Mouse (Mus musculus): ENCODE data around the gene Ptpn1.

The Ptpn1 gene

DNA sequence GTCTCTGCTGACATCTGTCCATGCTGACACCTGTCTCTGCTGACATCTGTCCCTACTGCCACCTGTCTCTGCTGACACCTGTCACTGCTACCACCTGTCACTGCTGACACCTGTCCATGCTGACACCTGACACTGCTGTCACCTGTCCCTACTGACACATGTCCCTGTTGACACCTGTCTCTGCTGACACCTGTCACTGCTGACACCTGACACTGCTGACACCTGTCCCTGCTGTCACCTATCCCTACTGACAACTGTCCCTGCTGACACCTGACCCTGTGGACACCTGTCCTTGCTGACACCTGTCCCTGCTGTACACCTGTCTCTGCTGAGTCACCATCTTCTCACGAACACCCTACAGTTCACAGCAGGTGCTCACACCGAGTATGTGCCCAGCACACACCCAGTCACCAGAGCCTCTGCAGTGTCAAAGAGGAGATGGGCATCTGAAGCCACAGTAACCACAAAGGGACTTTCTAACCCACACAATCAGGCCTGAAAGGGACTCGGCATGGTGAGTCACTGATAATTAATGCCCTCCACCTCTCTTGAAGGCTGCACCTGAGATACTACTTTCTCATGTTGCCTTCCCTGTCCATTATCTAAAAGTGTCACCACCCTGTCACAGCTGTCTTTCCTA, 92.0 kb downstream of the Ptpn1 start:
- no peak for DNase-seq

DNA sequence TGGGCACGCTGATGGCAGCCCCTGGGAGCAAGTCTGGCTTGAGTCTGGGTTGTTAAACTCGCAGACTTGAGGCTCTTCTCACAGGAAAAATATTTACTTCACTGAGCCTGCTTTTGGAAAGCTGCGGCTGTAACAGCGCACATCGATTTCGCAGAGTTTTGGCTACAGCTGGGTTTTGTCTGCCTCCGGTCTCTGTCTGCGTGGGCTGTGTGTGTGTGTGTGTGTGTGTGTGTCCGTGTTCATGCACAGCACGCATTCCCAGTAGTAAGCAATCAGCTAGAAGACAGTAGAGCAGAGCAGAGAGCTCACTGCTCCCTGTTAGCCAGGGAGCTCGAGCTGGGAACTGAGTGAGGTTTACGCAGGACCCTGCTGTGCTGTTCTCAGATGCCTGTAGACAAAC, 93.3 kb downstream of the Ptpn1 start:
- no peak for DNase-seq

DNA sequence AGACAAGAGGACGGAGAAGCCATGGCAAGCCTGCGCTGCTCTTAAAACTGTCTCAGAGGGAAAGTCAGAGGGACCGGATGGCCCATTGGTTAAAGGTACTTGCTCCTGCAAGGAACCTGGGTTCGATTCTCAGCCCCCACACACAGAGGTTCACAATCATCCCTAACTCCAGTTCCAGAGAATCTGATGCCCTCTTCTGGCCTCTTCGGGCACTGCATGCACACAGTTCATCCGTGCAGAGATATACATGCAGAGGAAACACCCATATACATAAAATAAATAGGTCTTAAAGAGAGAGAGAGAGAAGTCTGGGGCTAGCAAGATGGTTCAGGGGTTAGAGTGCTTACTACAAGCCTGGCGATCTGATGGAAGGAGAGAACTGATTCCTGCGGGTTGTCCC, 94.0 kb downstream of the Ptpn1 start:
- DNase-seq: no peak

DNA sequence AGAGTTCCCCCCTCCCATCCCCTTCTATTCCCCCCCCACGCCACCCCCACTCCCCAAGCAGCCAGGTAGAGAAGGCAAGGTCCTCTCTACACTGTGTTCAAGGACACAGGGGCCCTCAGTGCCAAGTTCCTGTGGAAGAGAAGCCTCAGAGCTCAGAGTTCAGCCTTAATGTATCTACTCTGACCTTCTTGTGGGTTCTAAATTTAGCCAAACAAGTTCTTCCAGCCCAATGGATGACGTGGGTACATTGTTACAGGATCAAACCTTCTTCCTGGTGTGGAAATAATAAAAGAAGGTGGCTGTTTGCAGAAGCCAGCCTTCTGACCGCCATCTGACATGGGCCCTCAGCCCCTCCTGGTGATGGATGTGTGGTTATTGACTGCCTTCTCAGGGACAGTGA, 94.6 kb downstream of the Ptpn1 start:
- no peak for DNase-seq

DNA sequence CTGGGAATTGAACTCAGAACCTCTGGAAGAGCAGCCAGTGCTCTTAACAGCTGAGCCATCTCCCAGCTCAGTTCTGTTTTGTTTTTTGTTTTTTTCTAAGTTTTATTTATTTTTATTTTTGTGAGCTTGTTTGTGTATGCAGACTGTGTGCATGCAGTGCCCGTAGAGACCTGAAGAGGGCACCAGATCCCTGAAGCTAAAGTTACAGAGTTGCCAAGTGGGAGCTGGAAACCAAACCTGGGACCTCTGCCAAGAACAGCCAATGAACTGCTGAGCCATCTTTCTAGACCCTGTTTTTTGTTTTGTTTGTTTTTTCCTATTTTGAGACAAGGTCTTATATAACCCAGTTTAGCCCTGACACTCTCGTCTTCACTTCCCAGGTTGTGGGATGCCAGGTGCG, 96.5 kb downstream of the Ptpn1 start:
- DNase-seq: no peak

All from thymus, postnatal 25 days (tissue).